Mouse (Mus musculus) C2C12 (cell line): ENCODE measurements around the gene Agap2. TPM values are rescaled to one million over a fixed set of nuclear protein-coding genes. Genes with fewer than 3 reads are reported as not detected.

ENCODE experiments used
- H3K27me3 ChIP-seq: one replicate; pipeline ENCODE4 v1.6.1; 2011; ENCODE audit not compliant: control insufficient read depth, insufficient read depth, insufficient read length
- H3K36me3 ChIP-seq: one replicate; pipeline ENCODE4 v1.6.1; 2011; ENCODE audit not compliant: control insufficient read depth, insufficient read depth
- H3K4me3 ChIP-seq: one replicate; pipeline ENCODE4 v1.5.1; 2011; ENCODE audit warnings: mild to moderate bottlenecking, control low read depth; ENCODE audit not compliant: poor library complexity, insufficient read depth, severe bottlenecking
- H3K79me2 ChIP-seq: one replicate; pipeline ENCODE4 v1.6.1; 2011; ENCODE audit not compliant: control insufficient read depth, insufficient read depth
- H3K79me3 ChIP-seq: one replicate; pipeline ENCODE4 v1.6.1; 2011; ENCODE audit warnings: low read depth, control low read depth
- H3ac ChIP-seq: one replicate; pipeline ENCODE3; 2011; ENCODE audit warnings: low read depth; ENCODE audit not compliant: control insufficient read depth, insufficient read length
- CEBPB ChIP-seq: IDR thresholded peaks from one replicate; pipeline ENCODE4 v1.6.1; 2011; ENCODE audit warnings: low read depth, mild to moderate bottlenecking, control low read depth, moderate library complexity
- CTCF ChIP-seq: IDR thresholded peaks from one replicate; pipeline ENCODE4 v1.5.1; 2011; ENCODE audit not compliant: control insufficient read depth, insufficient read depth, insufficient read length
- FOSL1 ChIP-seq: IDR thresholded peaks from one replicate; pipeline ENCODE4 v1.8.0; 2011; ENCODE audit warnings: mild to moderate bottlenecking, low read length; ENCODE audit not compliant: poor library complexity, insufficient read depth, severe bottlenecking
- MAX ChIP-seq: IDR thresholded peaks from one replicate; pipeline ENCODE4 v1.6.1; 2011; ENCODE audit warnings: mild to moderate bottlenecking, control low read depth
- MYOD1 ChIP-seq: IDR thresholded peaks from one replicate; pipeline ENCODE4 v1.6.1; 2011; ENCODE audit warnings: low read depth; ENCODE audit not compliant: control insufficient read depth, insufficient read length
- MYOG ChIP-seq: IDR thresholded peaks from one replicate; pipeline ENCODE4 v1.6.1; 2011; ENCODE audit not compliant: control insufficient read depth, insufficient read length; ENCODE audit errors: extremely low read depth
- USF1 ChIP-seq: IDR thresholded peaks from one replicate; pipeline ENCODE4 v1.6.1; 2011; ENCODE audit warnings: low read depth, mild to moderate bottlenecking, control low read depth, moderate library complexity
- polyA plus RNA-seq: library from polyadenylated mRNA; unstranded; fragments of >200 nt; fragmentation: generic; extraction: Trizol; gene quantifications from one replicate; pipeline ENCODE4 v1.2.1, GENCODE M21; 2012; ENCODE audit warnings: missing spikeins

Gene Agap2
- polyA plus RNA-seq, 1 experiment, result 3.2 TPM

DNA sequence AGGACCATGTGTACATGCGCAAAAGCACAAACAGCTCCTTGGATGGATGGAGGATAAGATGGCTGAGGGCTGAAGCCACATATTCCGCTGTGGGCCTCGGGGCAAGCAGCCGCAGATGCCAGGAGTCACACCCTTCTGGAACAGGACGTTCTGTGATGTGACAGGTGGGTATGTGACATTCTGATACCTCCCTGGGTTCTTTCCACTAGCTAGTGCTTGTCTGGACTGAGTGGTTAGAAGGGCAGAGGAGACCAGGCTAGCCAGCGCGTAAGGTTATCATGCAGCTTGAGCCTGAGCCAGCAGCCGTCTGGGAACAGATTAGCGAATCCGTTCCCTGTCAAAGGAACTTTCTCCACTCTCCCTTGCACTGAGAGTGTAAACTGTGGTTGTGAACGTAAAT lies 65.9 kb downstream of the Agap2 start:
- no peak overlapping the region for H3K4me3 ChIP-seq
- no peaks in the 10 kb centered on the region for H3K27me3 ChIP-seq
- H3ac ChIP-seq, result no peak overlapping the region
- no peaks in the 10 kb centered on the region for H3K36me3 ChIP-seq
- no peaks in the 10 kb centered on the region for H3K79me2 ChIP-seq
- H3K79me3 ChIP-seq, result no peaks in the 10 kb centered on the region
- TF ChIP-seq CTCF, result no peak
- no peak for TF ChIP-seq CEBPB
- TF ChIP-seq FOSL1, result no peak
- no peak for TF ChIP-seq USF1
- TF ChIP-seq MYOG, result no peak

DNA sequence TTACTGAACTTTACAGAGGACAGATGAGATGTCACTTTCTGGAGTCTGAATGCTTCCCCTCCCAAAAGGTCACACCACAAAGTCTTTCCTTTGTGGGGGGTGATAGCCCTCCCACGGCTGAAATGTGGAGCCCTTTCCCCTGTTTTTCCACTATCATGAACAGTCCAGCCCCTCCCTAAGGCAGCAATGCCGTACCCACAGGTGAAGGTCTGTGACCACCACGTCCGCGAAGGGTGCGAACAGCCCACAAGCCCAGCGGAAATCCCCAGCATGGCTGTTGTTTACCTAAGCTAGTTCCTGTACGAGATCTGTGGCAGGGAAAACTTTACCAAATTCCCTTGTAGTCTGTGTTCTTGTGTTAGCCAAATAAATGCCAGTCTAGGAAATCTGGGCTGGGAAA lies 66.4 kb downstream of the Agap2 start:
- no peaks in the 10 kb centered on the region for H3K27me3 ChIP-seq
- no peak for TF ChIP-seq USF1
- TF ChIP-seq MYOG, result no peak
- no peak for TF ChIP-seq CEBPB
- TF ChIP-seq FOSL1, result no peak
- no peak for TF ChIP-seq MYOD1
- no peak for TF ChIP-seq MAX
- no peak for TF ChIP-seq CTCF

More for the DNA sequence above, 66.4 kb downstream of the Agap2 start:
- Histone ChIP-seq H3K79me2 (no peaks in the 10 kb centered on the region), H3K4me3 (no peak overlapping the region), H3ac (no peak overlapping the region), H3K79me3 (no peaks in the 10 kb centered on the region), H3K36me3 (no peaks in the 10 kb centered on the region)

Other genes with a start within 250 kb of the Agap2 start
- gene Atp23, start 173.9 kb upstream of the Agap2 start, polyA plus RNA-seq, result 13.4 TPM
- gene Ctdsp2, start 96.6 kb upstream of the Agap2 start, polyA plus RNA-seq, result 57.5 TPM
- gene Avil, start 74.6 kb upstream of the Agap2 start, polyA plus RNA-seq, result 0.13 TPM
- gene Tsfm, start 44.4 kb upstream of the Agap2 start, polyA plus RNA-seq, result 66.0 TPM
- 31.3 TPM for gene Mettl1, start 33.9 kb upstream of the Agap2 start, polyA plus RNA-seq
- 0.22 TPM for gene Eef1akmt3, start 33.8 kb upstream of the Agap2 start, polyA plus RNA-seq
- gene Cyp27b1, start 27.0 kb upstream of the Agap2 start, polyA plus RNA-seq, result 0.20 TPM
- 3.0 TPM for gene March9, start 15.1 kb upstream of the Agap2 start, polyA plus RNA-seq
- 714 TPM for gene Cdk4, start 11.8 kb upstream of the Agap2 start, polyA plus RNA-seq
- gene Tspan31, start 5.0 kb upstream of the Agap2 start, polyA plus RNA-seq, result 118 TPM
- gene Os9, start 45.8 kb downstream of the Agap2 start, polyA plus RNA-seq, result 35.6 TPM
- 23.8 TPM for gene B4galnt1, start 89.9 kb downstream of the Agap2 start, polyA plus RNA-seq
- gene Slc26a10, start 105.4 kb downstream of the Agap2 start, polyA plus RNA-seq, result 2.9 TPM
- 31.8 TPM for gene Arhgef25, start 114.8 kb downstream of the Agap2 start, polyA plus RNA-seq
- gene Dtx3, start 120.4 kb downstream of the Agap2 start, polyA plus RNA-seq, result 24.4 TPM
- gene Pip4k2c, start 136.3 kb downstream of the Agap2 start, polyA plus RNA-seq, result 25.8 TPM
- gene Kif5a, start 188.1 kb downstream of the Agap2 start, polyA plus RNA-seq, result 0.29 TPM
- gene Dctn2, start 191.1 kb downstream of the Agap2 start, polyA plus RNA-seq, result 170 TPM
- gene Mbd6, start 213.7 kb downstream of the Agap2 start, polyA plus RNA-seq, result 15.2 TPM
- 155 TPM for gene Mars, start 236.5 kb downstream of the Agap2 start, polyA plus RNA-seq
- gene Arhgap9, start 246.7 kb downstream of the Agap2 start, polyA plus RNA-seq, result 0.78 TPM